Comparison of ENCODE assay signal across 12 mouse cellular contexts in the genomic region with DNA sequence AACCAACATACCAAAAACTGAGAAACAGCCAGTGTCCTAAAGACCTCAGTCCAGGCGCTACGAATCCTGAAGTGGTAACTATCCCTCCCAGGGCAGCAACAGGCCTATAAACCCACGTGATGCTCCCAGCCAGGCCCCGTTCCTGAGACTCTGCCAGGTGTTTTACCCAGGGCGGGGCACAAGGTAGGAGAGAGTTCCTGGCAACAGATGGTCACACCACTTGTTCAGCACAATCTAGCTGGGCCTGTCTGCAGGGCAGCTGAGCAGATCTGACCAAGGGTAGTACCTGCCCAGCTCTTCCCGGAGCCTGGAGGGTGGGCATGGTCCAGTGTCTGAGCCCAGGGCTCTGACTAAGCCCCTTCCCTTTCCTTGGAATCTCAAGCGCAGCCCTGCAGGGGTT. TPM values are rescaled to one million over a fixed set of nuclear protein-coding genes. Genes with fewer than 3 reads are reported as not detected.
DNase-seq lines count a peak whose midpoint lies in the region; ATAC-seq and TF ChIP-seq lines count a peak whose summit lies in the region.
"Had no signal": no experiment of that assay in that cellular context is flagged by ENCODE, and none has a peak within 500 bp of the region (broad histone marks: within the 10 kb centered on the region; RNA-seq: fewer than 3 reads in every experiment).

No protein-coding gene starts in this region.

- TF ChIP-seq CTCF in forebrain, postnatal 0 days (IDR thresholded peaks at IDR 0.05; ENCODE audit: low read depth), result no peak

- no peaks in the 10 kb centered on the region for H3K27me3 ChIP-seq in forebrain, embryonic 10.5 days (ENCODE audit: poor library complexity, severe bottlenecking)
- H3K27me3 ChIP-seq in forebrain, postnatal 0 days (ENCODE audit: insufficient read depth, low read length), result no peaks in the 10 kb centered on the region
- H3K27me3 ChIP-seq in kidney, embryonic 14.5 days (ENCODE audit: control insufficient read depth, insufficient read depth, low read length), result no peaks in the 10 kb centered on the region
- no peaks in the 10 kb centered on the region for H3K27me3 ChIP-seq in lung, embryonic 16.5 days (ENCODE audit: control insufficient read depth, insufficient read depth, low read depth, low read length)

- H3K27ac ChIP-seq in forebrain, embryonic 10.5 days, result peak overlapping the region; percentile 15; the same call in 1 of the 2 replicates
- no peak overlapping the region for H3K27ac ChIP-seq in forebrain, postnatal 0 days (ENCODE audit: low read depth, low read length)
- peak overlapping the region; percentile 62; the same call in 1 of the 2 replicates for H3K27ac ChIP-seq in kidney, embryonic 14.5 days (ENCODE audit: low read depth, low read length)
- peak overlapping the region; percentile 32 for H3K27ac ChIP-seq in lung, embryonic 16.5 days (ENCODE audit: low read length)
- H3K27ac ChIP-seq: heart, adult 2 months had no signal

- H3K4me1 ChIP-seq in forebrain, embryonic 10.5 days, result peaks cover 10% of the 10 kb centered on the region
- no peaks in the 10 kb centered on the region for H3K4me1 ChIP-seq in forebrain, postnatal 0 days (ENCODE audit: insufficient read depth)
- peaks cover 8% of the 10 kb centered on the region; the same call in 1 of the 2 replicates for H3K4me1 ChIP-seq in kidney, embryonic 14.5 days (ENCODE audit: control insufficient read depth, insufficient read depth, low read length)
- peaks cover 10% of the 10 kb centered on the region for H3K4me1 ChIP-seq in lung, embryonic 16.5 days (replicated peaks; ENCODE audit: control insufficient read depth, insufficient read depth, low read length)

- no peak for DNase-seq in forebrain, embryonic 10.5 days (ENCODE audit: extremely low spot score, low spot score)
- no peak for DNase-seq in forebrain, postnatal 0 days
- DNase-seq in cerebellum, adult 9-10 months, result peak; percentile 90
- no peak for DNase-seq in thymus, postnatal 25 days
- DNase-seq in thymus, postnatal 14 days, result no peak
- no peak for DNase-seq in left cerebral cortex, adult 9 months (ENCODE audit: low spot score in 2 of 2)
- DNase-seq: adrenal gland, postnatal 36 days; liver had no signal

- no peak overlapping the region for H3K4me2 ChIP-seq in forebrain, postnatal 0 days (ENCODE audit: low read depth)
- H3K4me2 ChIP-seq in kidney, embryonic 14.5 days (replicated peaks; ENCODE audit: low read depth, low read length), result no peak overlapping the region
- no peak overlapping the region for H3K4me2 ChIP-seq in lung, embryonic 16.5 days (ENCODE audit: low read depth, low read length)

- 90% methylated on average over 7 of the region's 7 CpGs for WGBS in forebrain, embryonic 10.5 days
- WGBS in forebrain, postnatal 0 days, result 92% methylated on average over 7 of the region's 7 CpGs
- WGBS in kidney, embryonic 14.5 days, result 72% methylated on average over 7 of the region's 7 CpGs
- WGBS in lung, embryonic 16.5 days, result 74% methylated on average over 7 of the region's 7 CpGs

- no peak for ATAC-seq in forebrain, postnatal 0 days
- ATAC-seq in kidney, embryonic 14.5 days (ENCODE audit: low FRiP score, low TSS enrichment), result no peak
- peak; percentile 68 for ATAC-seq in lung, embryonic 16.5 days (ENCODE audit: low read depth)

- no peak overlapping the region for H3K9ac ChIP-seq in forebrain, postnatal 0 days
- H3K9ac ChIP-seq in kidney, embryonic 14.5 days (ENCODE audit: low read depth, low read length), result no peak overlapping the region
- peak overlapping the region; percentile 18; the same call in 1 of the 2 replicates for H3K9ac ChIP-seq in lung, embryonic 16.5 days (ENCODE audit: low read length)

- no peaks in the 10 kb centered on the region; the same call in 1 of the 2 replicates for H3K36me3 ChIP-seq in forebrain, embryonic 10.5 days (replicated peaks)
- no peaks in the 10 kb centered on the region for H3K36me3 ChIP-seq in forebrain, postnatal 0 days (ENCODE audit: insufficient read depth)
- H3K36me3 ChIP-seq in kidney, embryonic 14.5 days (ENCODE audit: control insufficient read depth, insufficient read depth, low read length), result no peaks in the 10 kb centered on the region
- no peaks in the 10 kb centered on the region for H3K36me3 ChIP-seq in lung, embryonic 16.5 days (ENCODE audit: control insufficient read depth, insufficient read depth, low read length)

- H3K4me3 ChIP-seq in forebrain, embryonic 10.5 days, result no peak overlapping the region
- H3K4me3 ChIP-seq in forebrain, postnatal 0 days (ENCODE audit: low read depth, low read length), result no peak overlapping the region
- no peak overlapping the region for H3K4me3 ChIP-seq in kidney, embryonic 14.5 days (ENCODE audit: low read length)
- H3K4me3 ChIP-seq in lung, embryonic 16.5 days (ENCODE audit: low read length), result no peak overlapping the region
- H3K4me3 ChIP-seq: heart, adult 2 months; myocyte had no signal

- no peaks in the 10 kb centered on the region for H3K9me3 ChIP-seq in forebrain, embryonic 10.5 days
- H3K9me3 ChIP-seq in forebrain, postnatal 0 days (ENCODE audit: low read length), result no peaks in the 10 kb centered on the region
- no peaks in the 10 kb centered on the region for H3K9me3 ChIP-seq in kidney, embryonic 14.5 days (ENCODE audit: control insufficient read depth, low read length)
- no peaks in the 10 kb centered on the region for H3K9me3 ChIP-seq in lung, embryonic 16.5 days (ENCODE audit: control insufficient read depth, low read length)

RNA-seq across cellular contexts. Expression of a gene that starts 45.4 kb away (rescaled TPM):
- 11.4 and 11.8 TPM in 2 replicates for polyA plus RNA-seq in forebrain, embryonic 10.5 days (2016; fragmentation: Nextera tagmentation; extraction: Ambion mirVana)
- total RNA-seq in forebrain, postnatal 0 days (2014; rRNA removed), result 48.4 and 56.4 TPM in 2 replicates
- 15.1 and 18.7 TPM in 2 replicates for polyA plus RNA-seq in forebrain, postnatal 0 days (2015; fragmentation: Nextera tagmentation; extraction: Ambion mirVana)
- polyA plus RNA-seq in kidney, embryonic 14.5 days (2014; fragmentation: Nextera tagmentation; extraction: Ambion mirVana), result 11.3 and 12.9 TPM in 2 replicates
- 11.4 and 11.6 TPM in 2 replicates for polyA plus RNA-seq in lung, embryonic 16.5 days (2015; fragmentation: Nextera tagmentation; extraction: Ambion mirVana)
- polyA plus RNA-seq: myocyte had no signal
